Mouse (Mus musculus) lung, postnatal 0 days (tissue): Measurements from ENCODE around the gene Gm10192.

Source experiments
- CTCF ChIP-seq: IDR thresholded peaks from 2 replicates; pipeline ENCODE4 v1.5.1; 2016; ENCODE audit warnings: antibody characterized with exemption, mild to moderate bottlenecking
- EP300 ChIP-seq: IDR thresholded peaks from 2 replicates; pipeline ENCODE4 v1.6.1; 2016; ENCODE audit warnings: antibody characterized with exemption, mild to moderate bottlenecking, control low read depth

DNA sequence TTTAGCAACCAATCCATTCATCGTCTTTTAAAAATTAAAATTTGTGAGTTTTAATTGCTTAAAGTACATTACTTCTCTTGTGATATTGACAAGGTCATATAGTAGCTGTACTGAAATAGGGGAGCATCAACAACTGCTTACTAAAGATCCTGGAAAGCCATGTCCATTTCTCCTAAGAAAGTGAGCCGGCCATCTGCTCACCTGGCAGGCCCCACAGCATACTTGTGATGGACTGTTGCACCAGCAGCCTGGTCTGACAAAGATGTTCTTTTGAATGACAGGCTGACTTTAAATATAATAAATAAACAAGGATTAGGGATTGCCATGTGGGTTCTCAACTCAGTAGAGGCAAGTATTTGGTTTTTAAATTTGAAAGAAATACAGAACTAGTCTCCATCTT is 36.7 kb upstream of the Gm10192 start:
- TF ChIP-seq EP300 (no peak), CTCF (no peak)
